Mouse (Mus musculus) forebrain, embryonic 13.5 days (tissue): Measurements from ENCODE around the gene Cebpa. TPM values are rescaled to one million over a fixed set of nuclear protein-coding genes. Genes with fewer than 3 reads are reported as not detected.

Experiments used
- ATAC-seq: fragments of 200-750 bp; cut with Nextera tagmentation; 2 replicates; pipeline ENCODE4 v1.8.0; 2017
- H3K27ac ChIP-seq: fragments of 300-500 bp; sonication (generic); 2 replicates; pipeline ENCODE4 v1.5.1; 2015; ENCODE audit warnings: inconsistent platforms, mild to moderate bottlenecking, moderate library complexity
- H3K27me3 ChIP-seq: fragments of 300-500 bp; sonication (generic); 2 replicates; pipeline ENCODE4 v1.6.1; 2015; ENCODE audit warnings: mild to moderate bottlenecking, inconsistent platforms
- H3K36me3 ChIP-seq: fragments of 300-500 bp; sonication (generic); 2 replicates; pipeline ENCODE4 v1.6.1; 2015; ENCODE audit warnings: mild to moderate bottlenecking, inconsistent platforms; ENCODE audit not compliant: poor library complexity, severe bottlenecking
- H3K4me1 ChIP-seq: fragments of 300-500 bp; sonication (generic); 2 replicates; pipeline ENCODE4 v1.6.1; 2015; ENCODE audit warnings: inconsistent platforms
- H3K4me2 ChIP-seq: fragments of 300-500 bp; sonication (generic); 2 replicates; pipeline ENCODE4 v1.6.1; 2015; ENCODE audit warnings: inconsistent platforms, mild to moderate bottlenecking, moderate library complexity
- H3K4me3 ChIP-seq: fragments of 300-500 bp; sonication (generic); 2 replicates; pipeline ENCODE4 v1.5.1; 2015; ENCODE audit warnings: mild to moderate bottlenecking, inconsistent platforms
- H3K9ac ChIP-seq: fragments of 300-500 bp; sonication (generic); 2 replicates; pipeline ENCODE4 v1.6.1; 2015; ENCODE audit warnings: mild to moderate bottlenecking, inconsistent platforms
- H3K9me3 ChIP-seq: fragments of 300-500 bp; sonication (generic); replicated peaks from 2 replicates; pipeline ENCODE4 v1.6.1; 2016; ENCODE audit warnings: inconsistent platforms
- WGBS: fragments of 180-500 bp; shearing (Covaris S2); methylation state at CpG from one replicate; pipeline ENCODE4 v1.1.7; 2015; 5-methylcytosine and 5-hydroxymethylcytosine counted together
- microRNA-seq: library from miRNA; unstranded; fragments of <30 nt; microRNA quantifications from one replicate; pipeline ENCODE4, GENCODE M21; 2016
- polyA plus RNA-seq: library from polyadenylated mRNA; unstranded; fragments of >200 nt; fragmentation: Nextera tagmentation; extraction: Ambion mirVana; gene quantifications from 2 replicates; pipeline ENCODE4 v1.2.1, GENCODE M21; 2015

The Cebpa gene
- polyA plus RNA-seq, 1 experiment from 2014 or later: 0.35 TPM

DNA sequence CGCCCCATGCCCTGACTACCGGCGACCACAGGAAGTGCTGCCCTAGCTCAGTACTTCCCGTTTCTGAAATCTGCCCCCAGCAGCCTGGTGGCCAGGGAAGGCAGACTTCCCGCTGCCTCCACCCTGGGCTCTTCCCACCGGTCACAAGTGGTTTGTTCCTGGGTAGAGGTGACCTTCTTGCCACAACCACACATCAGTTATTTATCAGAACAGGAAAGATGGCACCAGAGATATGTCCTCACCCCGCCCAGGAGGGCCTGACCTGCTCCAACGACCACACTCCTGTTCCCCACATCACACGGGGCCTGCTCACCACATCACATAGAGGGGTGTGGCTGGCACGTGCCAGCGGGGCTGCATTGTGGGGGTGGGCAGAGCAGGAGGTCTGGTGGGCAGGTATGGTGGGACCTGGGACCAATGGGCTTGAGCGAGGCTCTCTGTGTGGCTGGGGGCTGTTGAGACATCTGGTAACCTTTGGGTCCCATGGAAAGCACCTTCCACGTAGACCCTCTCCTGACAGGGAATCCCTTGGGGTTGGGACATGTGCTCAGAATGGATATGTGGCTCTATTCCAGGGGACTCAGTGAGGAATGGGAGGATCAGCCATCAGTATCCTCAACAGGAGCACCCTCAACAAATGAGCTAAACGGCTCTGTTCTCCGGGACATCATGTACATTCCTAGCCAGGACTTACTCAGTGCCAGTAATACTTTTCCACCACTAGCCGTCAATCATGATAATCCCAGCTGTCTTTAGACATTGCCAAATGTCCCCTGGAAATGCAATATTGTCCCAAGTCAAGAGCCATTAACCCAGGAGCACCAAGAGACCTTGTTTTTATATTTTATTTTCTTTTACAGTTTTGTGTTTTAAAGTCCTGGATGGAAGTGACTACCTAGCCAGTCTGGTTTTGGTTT is 37.7 kb downstream of the Cebpa start:
- 0 out of 2 replicates have a peak, but pooled peaks cover 5% of the 10 kb centered on the region for H3K27me3 ChIP-seq
- 79% methylated on average over 16 of the region's 16 CpGs for WGBS
- no peaks in the 10 kb centered on the region for H3K4me1 ChIP-seq
- H3K4me3 ChIP-seq: no peak overlapping the region
- ATAC-seq: no peak
- H3K27ac ChIP-seq: no peak overlapping the region
- H3K4me2 ChIP-seq: no peak overlapping the region
- no peaks in the 10 kb centered on the region for H3K9me3 ChIP-seq
- no peaks in the 10 kb centered on the region for H3K36me3 ChIP-seq
- no peak overlapping the region for H3K9ac ChIP-seq

- Histone ChIP-seq H3K9me3 (no peaks in the 10 kb centered on the region), H3K4me2 (no peak overlapping the region), H3K9ac (no peak overlapping the region), H3K4me3 (no peak overlapping the region), H3K36me3 (no peaks in the 10 kb centered on the region), H3K27ac (no peak overlapping the region), H3K27me3 (0 out of 2 replicates have a peak, but pooled peaks cover 5% of the 10 kb centered on the region), H3K4me1 (no peaks in the 10 kb centered on the region)
- ATAC-seq: no peak
- 78% methylated on average over 3 of the region's 3 CpGs for WGBS
These were observed 38.4 kb downstream of the Cebpa start for GRCm38 (mm10) chr7:35157512-35157911.

DNA sequence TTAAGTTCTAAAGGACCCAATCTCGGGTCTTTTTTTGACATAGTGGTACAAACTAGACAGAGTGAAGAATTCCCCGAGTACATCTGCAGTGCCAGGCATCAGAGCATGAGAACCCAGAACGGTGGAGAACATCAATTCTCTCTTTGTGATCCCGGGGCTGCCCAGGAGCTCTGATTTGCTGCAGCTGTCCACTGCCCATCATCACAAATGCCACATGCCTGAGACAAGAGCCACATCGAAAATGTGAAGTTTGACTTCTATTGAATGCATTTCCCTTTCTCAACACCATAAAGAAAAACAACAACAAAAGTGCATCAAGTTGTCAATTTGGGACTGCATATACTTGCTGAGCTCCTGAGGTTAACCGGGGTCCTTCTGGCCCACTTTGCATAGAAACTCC is 43.4 kb downstream of the Cebpa start:
- no peak for ATAC-seq
- Histone ChIP-seq H3K27ac (no peak overlapping the region), H3K4me2 (no peak overlapping the region), H3K36me3 (no peaks in the 10 kb centered on the region), H3K4me1 (no peaks in the 10 kb centered on the region), H3K9ac (no peak overlapping the region), H3K9me3 (no peaks in the 10 kb centered on the region), H3K27me3 (no peaks in the 10 kb centered on the region), H3K4me3 (no peak overlapping the region)
- WGBS: 87% methylated on average over 6 of the region's 6 CpGs

GRCm38 (mm10) chr7:35163600-35163999 is 44.5 kb downstream of the Cebpa start:
- Histone ChIP-seq H3K9ac (no peak overlapping the region), H3K27me3 (no peaks in the 10 kb centered on the region), H3K9me3 (no peaks in the 10 kb centered on the region), H3K4me1 (no peaks in the 10 kb centered on the region), H3K27ac (no peak overlapping the region), H3K4me2 (no peak overlapping the region), H3K36me3 (no peaks in the 10 kb centered on the region), H3K4me3 (no peak overlapping the region)
- ATAC-seq: no peak
- WGBS: 84% methylated on average over 7 of the region's 7 CpGs

DNA sequence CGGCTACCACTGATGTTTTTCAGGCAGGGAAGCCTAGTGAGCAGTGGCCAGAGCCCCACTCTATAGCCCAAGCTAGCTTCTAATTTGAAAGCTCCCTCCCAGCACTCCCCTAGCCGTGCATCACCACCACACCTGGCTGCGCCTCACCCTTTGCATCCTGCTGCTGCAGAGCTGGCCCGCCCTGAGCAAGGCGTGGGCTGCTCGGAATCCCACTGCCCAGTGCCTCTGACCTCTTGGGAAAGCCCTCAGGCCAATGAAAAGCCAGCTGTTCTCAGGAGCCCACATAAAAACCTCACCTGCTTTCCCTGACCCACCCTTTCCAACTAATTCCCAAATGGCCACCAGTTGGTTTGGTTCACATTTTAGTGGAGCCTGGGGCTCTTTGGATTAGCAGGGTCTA is 45.0 kb downstream of the Cebpa start:
- no peak overlapping the region for H3K9ac ChIP-seq
- no peaks in the 10 kb centered on the region for H3K4me1 ChIP-seq
- no peak overlapping the region for H3K4me3 ChIP-seq
- WGBS: 86% methylated on average over 6 of the region's 6 CpGs
- no peak for ATAC-seq
- no peaks in the 10 kb centered on the region for H3K27me3 ChIP-seq
- no peak overlapping the region for H3K27ac ChIP-seq
- H3K36me3 ChIP-seq: no peaks in the 10 kb centered on the region
- H3K9me3 ChIP-seq: no peaks in the 10 kb centered on the region
- H3K4me2 ChIP-seq: no peak overlapping the region

- 80% methylated on average over 5 of the region's 5 CpGs for WGBS
- H3K4me3 ChIP-seq: no peak overlapping the region
- no peaks in the 10 kb centered on the region for H3K36me3 ChIP-seq
- peaks cover 8% of the 10 kb centered on the region; the same call in 1 of the 2 replicates for H3K27me3 ChIP-seq
- H3K27ac ChIP-seq: no peak overlapping the region
- no peak overlapping the region for H3K9ac ChIP-seq
- H3K4me2 ChIP-seq: no peak overlapping the region
- no peaks in the 10 kb centered on the region for H3K9me3 ChIP-seq
- ATAC-seq: no peak
- H3K4me1 ChIP-seq: 0 out of 2 replicates have a peak, but pooled peaks cover 3% of the 10 kb centered on the region
These were observed 47.9 kb downstream of the Cebpa start for GRCm38 (mm10) chr7:35166988-35167387.

- Histone ChIP-seq H3K9ac (no peak overlapping the region), H3K27me3 (peaks cover 8% of the 10 kb centered on the region; the same call in 1 of the 2 replicates), H3K4me3 (no peak overlapping the region), H3K9me3 (no peaks in the 10 kb centered on the region), H3K4me2 (no peak overlapping the region), H3K4me1 (0 out of 2 replicates have a peak, but pooled peaks cover 3% of the 10 kb centered on the region), H3K36me3 (no peaks in the 10 kb centered on the region), H3K27ac (no peak overlapping the region)
- WGBS: 79% methylated on average over 2 of the region's 2 CpGs
- no peak for ATAC-seq
These were observed 48.8 kb downstream of the Cebpa start for GRCm38 (mm10) chr7:35167925-35168324.

DNA sequence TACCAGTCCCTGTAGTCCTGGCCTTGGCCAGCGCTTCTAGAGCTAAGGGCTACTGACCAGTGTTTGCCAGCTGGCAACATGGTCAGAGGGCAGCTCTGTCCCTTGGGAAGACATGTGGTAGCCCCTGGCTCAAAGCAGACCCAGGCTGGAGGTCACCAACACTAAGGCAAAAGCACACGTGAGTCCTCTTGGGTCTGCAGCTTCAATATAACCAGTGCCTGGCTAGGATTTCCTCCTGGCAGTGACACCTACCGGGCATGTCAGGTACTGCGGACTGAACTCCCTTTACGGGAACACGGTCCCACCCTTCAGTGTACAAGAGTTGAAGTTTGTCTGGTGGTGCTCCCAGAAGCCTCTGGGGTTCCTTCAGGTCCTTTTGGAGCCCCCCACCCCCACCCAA is 50.2 kb downstream of the Cebpa start:
- Histone ChIP-seq H3K4me2 (no peak overlapping the region), H3K27ac (no peak overlapping the region), H3K27me3 (peaks cover 8% of the 10 kb centered on the region; the same call in 1 of the 2 replicates), H3K9ac (no peak overlapping the region), H3K4me3 (no peak overlapping the region), H3K36me3 (no peaks in the 10 kb centered on the region), H3K4me1 (0 out of 2 replicates have a peak, but pooled peaks cover 3% of the 10 kb centered on the region), H3K9me3 (no peaks in the 10 kb centered on the region)
- peak; percentile 50; the same call in 1 of the 2 replicates for ATAC-seq
- WGBS: 11% methylated on average over 6 of the region's 6 CpGs

Small RNA genes lying within 50 kb of the gene (microRNA-seq; reads per million reads assigned to microRNA genes)
- gene Gm25033: not detected

Other genes starting within 250 kb of the Cebpa start
- 46.5 and 52.1 TPM in 2 replicates for gene Pepd, start 206.9 kb upstream of the Cebpa start, polyA plus RNA-seq
- gene Cebpg, start 62.7 kb upstream of the Cebpa start, polyA plus RNA-seq: 60.8 and 61.7 TPM in 2 replicates
- 2.5 and 2.6 TPM in 2 replicates for gene Slc7a10, start 67.1 kb downstream of the Cebpa start, polyA plus RNA-seq
- 23.7 and 24.1 TPM in 2 replicates for gene Lrp3, start 96.2 kb downstream of the Cebpa start, polyA plus RNA-seq
- 19.3 and 19.5 TPM in 2 replicates for gene Gpatch1, start 199.1 kb downstream of the Cebpa start, polyA plus RNA-seq
- 1.1 and 1.3 TPM in 2 replicates for gene Rhpn2, start 214.9 kb downstream of the Cebpa start, polyA plus RNA-seq